Mouse (Mus musculus) embryonic fibroblast, embryonic 13.5 days (primary cell): ENCODE data around the gene Nr5a1.

ENCODE experiments used
- CTCF ChIP-seq: IDR thresholded peaks from 2 replicates; pipeline ENCODE4 v1.5.1; 2011; ENCODE audit warnings: mild to moderate bottlenecking, control low read depth, low read length, moderate library complexity, borderline replicate concordance; ENCODE audit not compliant: insufficient read depth
- POLR2A ChIP-seq: IDR thresholded peaks from 2 replicates; pipeline ENCODE4 v1.6.1; 2011; ENCODE audit warnings: low read depth, mild to moderate bottlenecking, control low read depth, low read length, moderate library complexity

DNA sequence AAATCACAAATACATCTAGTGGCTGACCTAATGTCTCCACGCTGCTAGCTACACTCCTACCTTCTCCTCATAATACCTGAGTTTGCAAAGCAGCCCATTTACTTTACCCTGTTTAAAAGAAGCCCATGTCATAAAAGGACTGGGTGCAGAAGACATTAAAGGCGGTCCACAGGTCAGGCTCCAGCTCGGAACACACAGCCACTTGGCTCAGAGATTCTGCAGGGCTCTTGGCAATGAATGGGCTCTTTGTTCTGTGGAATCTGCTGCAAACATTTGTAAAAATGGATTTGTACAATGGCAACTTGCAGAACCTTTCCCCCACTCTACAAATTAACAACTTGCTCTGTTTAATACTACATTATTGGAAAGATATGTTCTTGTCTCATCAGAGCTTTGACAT, 11.1 kb upstream of the Nr5a1 start:
- TF ChIP-seq CTCF = no peak
- no peak for TF ChIP-seq POLR2A
